In genomic region chr9:32467443-32467842, GRCm38 (mm10) we compare ENCODE assay signal across 16 mouse cellular contexts.
A peak's percentile ranks its signal among the peaks of the same experiment; 100 is the strongest.
DNase-seq lines count a peak whose midpoint lies in the region; ATAC-seq and TF ChIP-seq lines count a peak whose summit lies in the region.
"Had no signal": no experiment of that assay in that cellular context is flagged by ENCODE, and none has a peak within 500 bp of the region (broad histone marks: within the 10 kb centered on the region; RNA-seq: fewer than 3 reads in every experiment).

No protein-coding gene starts in this region.

- peak overlapping the region; percentile 70 for H3K27ac ChIP-seq in embryonic facial prominence, embryonic 13.5 days
- no peak overlapping the region for H3K27ac ChIP-seq in embryonic facial prominence, embryonic 10.5 days (replicated peaks)
- peak overlapping the region; percentile 62 for H3K27ac ChIP-seq in kidney, embryonic 15.5 days
- no peak overlapping the region for H3K27ac ChIP-seq in kidney, adult 2 months (ENCODE audit: insufficient read depth, low read depth, low read length)
- no peak overlapping the region for H3K27ac ChIP-seq in lung, embryonic 15.5 days
- H3K27ac ChIP-seq in embryonic fibroblast, embryonic 13.5 days (ENCODE audit: insufficient read depth, low read length), result peak overlapping the region; percentile 15; the same call in 1 of the 2 replicates
- no peak overlapping the region for H3K27ac ChIP-seq in liver, embryonic 11.5 days (ENCODE audit: low read depth, low read length)
- H3K27ac ChIP-seq: heart, embryonic 10.5 days; hindbrain, embryonic 13.5 days had no signal

- H3K4me2 ChIP-seq in embryonic facial prominence, embryonic 13.5 days, result no peak overlapping the region
- no peak overlapping the region for H3K4me2 ChIP-seq in kidney, embryonic 15.5 days
- H3K4me2 ChIP-seq in lung, embryonic 15.5 days, result no peak overlapping the region
- no peak overlapping the region for H3K4me2 ChIP-seq in liver, embryonic 11.5 days
- H3K4me2 ChIP-seq: hindbrain, embryonic 13.5 days had no signal

- no peak for DNase-seq in embryonic facial prominence, embryonic 10.5 days (ENCODE audit: low spot score)
- DNase-seq in kidney, adult 2 months, result no peak
- no peak for DNase-seq in lung, postnatal 14 days
- DNase-seq in liver, embryonic 11.5 days (ENCODE audit: low spot score), result no peak
- DNase-seq: cerebellum, adult 8-10 months; embryo, embryonic 11 days; kidney, postnatal 36 days; spleen, adult 18-20 months; thymus, postnatal 25 days had no signal

- TF ChIP-seq CTCF in kidney, adult 2 months (conservative IDR thresholded peaks at IDR 0.05; ENCODE audit: insufficient read depth, insufficient read length, low read depth, low read length), result no peak
- no peak for TF ChIP-seq CTCF in embryonic fibroblast, embryonic 13.5 days (IDR thresholded peaks at IDR 0.05; ENCODE audit: borderline replicate concordance, insufficient read depth, low read length)

- peaks cover 7% of the 10 kb centered on the region; the same call in 1 of the 2 replicates for H3K27me3 ChIP-seq in embryonic facial prominence, embryonic 13.5 days
- no peaks in the 10 kb centered on the region for H3K27me3 ChIP-seq in embryonic facial prominence, embryonic 10.5 days (replicated peaks; ENCODE audit: low read depth, poor library complexity, severe bottlenecking)
- H3K27me3 ChIP-seq in kidney, embryonic 15.5 days, result no peaks in the 10 kb centered on the region
- H3K27me3 ChIP-seq in kidney, adult 2 months (replicated peaks; ENCODE audit: control insufficient read depth, insufficient read depth, low read length), result no peaks in the 10 kb centered on the region
- H3K27me3 ChIP-seq in lung, embryonic 15.5 days, result no peaks in the 10 kb centered on the region
- H3K27me3 ChIP-seq in liver, embryonic 11.5 days (replicated peaks; ENCODE audit: control insufficient read depth, insufficient read depth, low read length), result no peaks in the 10 kb centered on the region
- H3K27me3 ChIP-seq: hindbrain, embryonic 13.5 days had no signal

- H3K4me1 ChIP-seq in embryonic facial prominence, embryonic 13.5 days, result peaks cover 48% of the 10 kb centered on the region
- H3K4me1 ChIP-seq in embryonic facial prominence, embryonic 10.5 days, result peaks cover 23% of the 10 kb centered on the region
- H3K4me1 ChIP-seq in kidney, embryonic 15.5 days, result peaks cover 32% of the 10 kb centered on the region
- H3K4me1 ChIP-seq in kidney, adult 2 months (ENCODE audit: control insufficient read depth, insufficient read depth, low read length), result no peaks in the 10 kb centered on the region
- peaks cover 25% of the 10 kb centered on the region for H3K4me1 ChIP-seq in lung, embryonic 15.5 days
- peaks cover 8% of the 10 kb centered on the region for H3K4me1 ChIP-seq in embryonic fibroblast, embryonic 13.5 days (ENCODE audit: control insufficient read depth, insufficient read depth, low read length)
- H3K4me1 ChIP-seq in liver, embryonic 11.5 days (replicated peaks; ENCODE audit: control insufficient read depth, insufficient read depth, low read length), result no peaks in the 10 kb centered on the region
- H3K4me1 ChIP-seq: hindbrain, embryonic 13.5 days had no signal

- no peak overlapping the region for H3K4me3 ChIP-seq in embryonic facial prominence, embryonic 13.5 days
- H3K4me3 ChIP-seq in embryonic facial prominence, embryonic 10.5 days, result no peak overlapping the region
- H3K4me3 ChIP-seq in kidney, embryonic 15.5 days (replicated peaks), result no peak overlapping the region
- no peak overlapping the region for H3K4me3 ChIP-seq in kidney, adult 2 months (ENCODE audit: insufficient read depth, low read depth, low read length)
- no peak overlapping the region for H3K4me3 ChIP-seq in lung, embryonic 15.5 days
- no peak overlapping the region for H3K4me3 ChIP-seq in embryonic fibroblast, embryonic 13.5 days (ENCODE audit: insufficient read depth, low read length)
- no peak overlapping the region for H3K4me3 ChIP-seq in liver, embryonic 11.5 days (ENCODE audit: low read depth, low read length)
- H3K4me3 ChIP-seq: heart, embryonic 10.5 days; hindbrain, embryonic 13.5 days; myocyte had no signal

- peaks cover 15% of the 10 kb centered on the region; the same call in 1 of the 2 replicates for H3K36me3 ChIP-seq in embryonic facial prominence, embryonic 13.5 days
- H3K36me3 ChIP-seq in embryonic facial prominence, embryonic 10.5 days (replicated peaks), result peaks cover 96% of the 10 kb centered on the region
- peaks cover 4% of the 10 kb centered on the region for H3K36me3 ChIP-seq in kidney, embryonic 15.5 days
- H3K36me3 ChIP-seq in kidney, adult 2 months (ENCODE audit: control insufficient read depth, insufficient read depth, low read length), result no peaks in the 10 kb centered on the region
- H3K36me3 ChIP-seq in lung, embryonic 15.5 days, result no peaks in the 10 kb centered on the region
- H3K36me3 ChIP-seq in liver, embryonic 11.5 days (ENCODE audit: control insufficient read depth, insufficient read depth, low read length), result no peaks in the 10 kb centered on the region
- H3K36me3 ChIP-seq: hindbrain, embryonic 13.5 days had no signal

- no peak for TF ChIP-seq POLR2A in kidney, adult 2 months (IDR thresholded peaks at IDR 0.05; ENCODE audit: low read depth, low read length)
- no peak for TF ChIP-seq POLR2A in embryonic fibroblast, embryonic 13.5 days (IDR thresholded peaks at IDR 0.05; ENCODE audit: low read depth, low read length)

- H3K9ac ChIP-seq in embryonic facial prominence, embryonic 13.5 days, result no peak overlapping the region
- no peak overlapping the region for H3K9ac ChIP-seq in kidney, embryonic 15.5 days
- no peak overlapping the region for H3K9ac ChIP-seq in lung, embryonic 15.5 days
- H3K9ac ChIP-seq in liver, embryonic 11.5 days (ENCODE audit: low read depth, low read length), result no peak overlapping the region

- WGBS in embryonic facial prominence, embryonic 13.5 days, result 52% methylated on average over 8 of the region's 8 CpGs
- 86% methylated on average over 8 of the region's 8 CpGs for WGBS in embryonic facial prominence, embryonic 10.5 days
- 58% methylated on average over 8 of the region's 8 CpGs for WGBS in kidney, embryonic 15.5 days
- WGBS in kidney, adult 2 months, result 71% methylated on average over 8 of the region's 8 CpGs
- 64% methylated on average over 8 of the region's 8 CpGs for WGBS in lung, embryonic 15.5 days
- 85% methylated on average over 8 of the region's 8 CpGs for WGBS in liver, embryonic 11.5 days

- ATAC-seq in embryonic facial prominence, embryonic 13.5 days (ENCODE audit: insufficient number of reproducible peaks, insufficient read depth, low FRiP score, low TSS enrichment, low read depth), result no peak
- peak; percentile 37; the same call in 1 of the 2 replicates for ATAC-seq in kidney, embryonic 15.5 days (replicated peaks; ENCODE audit: low FRiP score)
- ATAC-seq in lung, embryonic 15.5 days (ENCODE audit: borderline replicate concordance, extremely low read depth, low FRiP score, low TSS enrichment), result 0 out of 2 replicates have a peak, but pooled peaks have one; percentile 53
- ATAC-seq in liver, embryonic 11.5 days (replicated peaks; ENCODE audit: low FRiP score), result no peak

- no peaks in the 10 kb centered on the region for H3K9me3 ChIP-seq in embryonic facial prominence, embryonic 13.5 days
- no peaks in the 10 kb centered on the region for H3K9me3 ChIP-seq in embryonic facial prominence, embryonic 10.5 days
- no peaks in the 10 kb centered on the region for H3K9me3 ChIP-seq in kidney, embryonic 15.5 days (replicated peaks)
- H3K9me3 ChIP-seq in lung, embryonic 15.5 days, result no peaks in the 10 kb centered on the region
- no peaks in the 10 kb centered on the region for H3K9me3 ChIP-seq in liver, embryonic 11.5 days (ENCODE audit: control insufficient read depth, low read length)
- H3K9me3 ChIP-seq: heart, embryonic 10.5 days; hindbrain, embryonic 13.5 days had no signal

Comparison
In these comparisons a context has a peak if more than half of its experiments do, and no peak if none do; other contexts are left out.
1. H3K27ac ChIP-seq: peak in embryonic facial prominence, embryonic 13.5 days (single experiment), kidney, embryonic 15.5 days (single experiment) and embryonic fibroblast, embryonic 13.5 days (single experiment); none in embryonic facial prominence, embryonic 10.5 days (single experiment), kidney, adult 2 months (single experiment), lung, embryonic 15.5 days (single experiment) and liver, embryonic 11.5 days (single experiment).
2. ATAC-seq: peak in kidney, embryonic 15.5 days (single experiment) and lung, embryonic 15.5 days (single experiment); none in embryonic facial prominence, embryonic 13.5 days (single experiment) and liver, embryonic 11.5 days (single experiment).